Mouse (Mus musculus) bone marrow, adult 2 months (tissue): ENCODE data around the gene Olfr906. TPM values are rescaled to one million over a fixed set of nuclear protein-coding genes. Genes with fewer than 3 reads are reported as not detected.

Experiments
- H3K27ac ChIP-seq: fragments of 200-500 bp; 2 replicates; pipeline ENCODE4 v1.5.1; 2012; ENCODE audit warnings: low read depth, mild to moderate bottlenecking, control low read depth, inconsistent platforms, low read length; ENCODE audit not compliant: control insufficient read depth, poor library complexity, insufficient read depth
- H3K4me1 ChIP-seq: fragments of 200-500 bp; 2 replicates; pipeline ENCODE4 v1.6.1; 2011; ENCODE audit warnings: low read length; ENCODE audit not compliant: control insufficient read depth, insufficient read depth
- H3K4me3 ChIP-seq: fragments of 200-500 bp; replicated peaks from 2 replicates; pipeline ENCODE3; 2011; ENCODE audit warnings: mild to moderate bottlenecking, low read depth, low read length, control low read depth; ENCODE audit not compliant: control insufficient read depth
- CTCF ChIP-seq: fragments of 200-500 bp; IDR thresholded peaks from 2 replicates; pipeline ENCODE4 v1.5.1; 2011; ENCODE audit warnings: low read length, control low read depth; ENCODE audit not compliant: control insufficient read depth, insufficient read depth
- POLR2A ChIP-seq: fragments of 200-500 bp; IDR thresholded peaks from 2 replicates; pipeline ENCODE4 v1.6.1; 2011; ENCODE audit warnings: low read depth, mild to moderate bottlenecking, control low read depth, low read length, borderline replicate concordance; ENCODE audit not compliant: control insufficient read depth
- WGBS: fragments of 180-500 bp; shearing (Covaris S2); methylation state at CpG from one replicate; pipeline ENCODE4 v1.1.7; 2018; 5-methylcytosine and 5-hydroxymethylcytosine counted together
- polyA plus RNA-seq: library from polyadenylated mRNA; stranded (reverse); fragments of >200 nt; gene quantifications from 2 replicates; pipeline ENCODE4 v1.2.4, GENCODE M21; 2011; ENCODE audit warnings: low replicate concordance; ENCODE audit not compliant: missing spikeins, insufficient read depth, insufficient read length

Gene Olfr906
- polyA plus RNA-seq, result not detected in 2 replicates

- Histone ChIP-seq H3K4me3 (no peak within 1 kb of the TSS), H3K27ac (no peak within 1 kb of the TSS), H3K4me1 (no peaks in the 10 kb centered on the region)
- 49% methylated on average over 3 of the region's 3 CpGs for WGBS
- TF ChIP-seq POLR2A, result no peak
- no peak for TF ChIP-seq CTCF
Measured at GRCm38 (mm10) chr9:38486785-38487184, at the start of gene Olfr906. Gene Olfr906, plus strand, starts transcription at chr9:38487085.

GRCm38 (mm10) chr9:38447352-38447751 is 39.5 kb upstream of the Olfr906 start, which contains the start of gene Olfr902:
Gene Olfr902, plus strand, starts transcription at chr9:38447652.
- H3K4me1 ChIP-seq, result no peaks in the 10 kb centered on the region
- no peak within 1 kb of the TSS for H3K4me3 ChIP-seq
- no peak within 1 kb of the TSS for H3K27ac ChIP-seq
- 80% methylated on average over 5 of the region's 5 CpGs for WGBS
- TF ChIP-seq POLR2A, result no peak
- no peak for TF ChIP-seq CTCF

DNA sequence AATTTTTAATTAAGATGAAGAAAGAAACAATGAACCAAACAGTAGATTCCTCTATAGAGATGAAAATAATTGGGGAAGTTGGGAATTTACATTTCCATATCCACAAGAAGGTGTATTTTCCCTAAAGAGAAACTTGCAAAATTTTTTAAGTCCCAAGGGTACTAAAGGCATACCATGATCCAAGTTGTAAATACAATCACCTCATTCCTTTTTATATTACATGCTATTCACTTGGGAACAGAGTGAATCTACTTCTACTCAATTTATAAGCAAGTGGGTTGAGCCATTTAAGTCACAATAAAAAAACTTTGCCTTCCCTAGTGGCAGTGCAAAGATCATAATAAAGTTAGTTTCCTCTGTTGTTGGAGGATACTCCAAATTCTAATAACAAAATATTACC is 24.0 kb upstream of the Olfr906 start, which contains the start of gene Olfr904:
Gene Olfr904 (plus strand): TSS at position 301 of the 400 bp plus-strand sequence.
- no peak for TF ChIP-seq POLR2A
- no peak for TF ChIP-seq CTCF
- Histone ChIP-seq H3K27ac (no peak within 1 kb of the TSS), H3K4me3 (no peak within 1 kb of the TSS), H3K4me1 (no peaks in the 10 kb centered on the region)

DNA sequence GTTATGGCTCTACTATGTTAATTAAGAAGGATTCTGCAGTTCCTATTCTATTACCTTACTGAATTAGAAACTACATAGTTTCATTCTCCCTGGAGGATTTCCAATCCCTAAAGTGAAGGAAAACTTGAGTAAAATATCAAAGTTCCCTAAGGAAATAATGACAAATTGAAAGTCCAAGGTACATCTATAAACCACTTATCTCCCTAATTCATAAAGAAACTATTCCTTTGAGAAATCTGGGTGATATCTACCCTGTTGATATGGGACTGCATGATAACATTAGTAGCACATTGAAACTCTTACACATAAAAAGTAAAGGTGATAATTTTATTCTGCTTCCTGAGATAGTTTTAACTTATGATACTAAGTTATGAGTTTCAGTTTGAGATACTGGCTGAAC is 16.1 kb upstream of the Olfr906 start, which contains the start of gene Olfr905:
Gene Olfr905 (plus strand): TSS at position 301 of the 400 bp plus-strand sequence.
- TF ChIP-seq POLR2A (no peak), CTCF (no peak)
- H3K4me3 ChIP-seq, result no peak within 1 kb of the TSS
- H3K4me1 ChIP-seq, result no peaks in the 10 kb centered on the region
- H3K27ac ChIP-seq, result no peak within 1 kb of the TSS

GRCm38 (mm10) chr9:38495501-38495900 is 8.6 kb downstream of the Olfr906 start, which contains the start of gene Olfr907:
Gene Olfr907, plus strand, starts transcription at chr9:38495801.
- H3K4me1 ChIP-seq, result no peaks in the 10 kb centered on the region
- WGBS, result 67% methylated on average over 2 of the region's 2 CpGs
- no peak within 1 kb of the TSS for H3K27ac ChIP-seq
- TF ChIP-seq POLR2A (no peak), CTCF (no peak)
- no peak within 1 kb of the TSS for H3K4me3 ChIP-seq

GRCm38 (mm10) chr9:38512353-38512752 is 25.5 kb downstream of the Olfr906 start:
- WGBS, result 55% methylated on average over 2 of the region's 2 CpGs
- no peak for TF ChIP-seq POLR2A
- TF ChIP-seq CTCF, result no peak
- H3K27ac ChIP-seq, result no peak overlapping the region
- no peaks in the 10 kb centered on the region for H3K4me1 ChIP-seq
- H3K4me3 ChIP-seq, result no peak overlapping the region

GRCm38 (mm10) chr9:38521280-38521679 is 34.4 kb downstream of the Olfr906 start, which contains the start of gene Olfr911-ps1:
Gene Olfr911-ps1, plus strand, starts transcription at chr9:38521580.
- no peaks in the 10 kb centered on the region for H3K4me1 ChIP-seq
- H3K27ac ChIP-seq, result no peak within 1 kb of the TSS
- 65% methylated on average over 1 of the region's 1 CpGs for WGBS
- H3K4me3 ChIP-seq, result no peak within 1 kb of the TSS
- TF ChIP-seq POLR2A (no peak), CTCF (no peak)

- Histone ChIP-seq H3K4me1 (no peaks in the 10 kb centered on the region), H3K4me3 (no peak within 1 kb of the TSS), H3K27ac (no peak within 1 kb of the TSS)
- 79% methylated on average over 2 of the region's 2 CpGs for WGBS
- TF ChIP-seq CTCF (no peak), POLR2A (no peak)
Measured at GRCm38 (mm10) chr9:38537549-38537948, 50.7 kb downstream of the Olfr906 start, which contains the start of gene Olfr910. Gene Olfr910, plus strand, starts transcription at chr9:38537849.

Other genes with a start within 250 kb of the Olfr906 start
- not detected in 2 replicates for gene Olfr143, start 234.3 kb upstream of the Olfr906 start, polyA plus RNA-seq
- gene Olfr895, start 219.2 kb upstream of the Olfr906 start, polyA plus RNA-seq, result not detected in 2 replicates
- gene Olfr896-ps1, start 196.0 kb upstream of the Olfr906 start, polyA plus RNA-seq, result not detected in 2 replicates
- gene Olfr25, start 158.0 kb upstream of the Olfr906 start, polyA plus RNA-seq, result not detected in 2 replicates
- gene Olfr898, start 138.7 kb upstream of the Olfr906 start, polyA plus RNA-seq, result not detected in 2 replicates
- not detected in 2 replicates for gene Olfr250, start 120.2 kb upstream of the Olfr906 start, polyA plus RNA-seq
- gene Olfr251, start 110.0 kb upstream of the Olfr906 start, polyA plus RNA-seq, result not detected in 2 replicates
- gene Olfr147, start 85.4 kb upstream of the Olfr906 start, polyA plus RNA-seq, result not detected in 2 replicates
- gene Olfr901, start 57.6 kb upstream of the Olfr906 start, polyA plus RNA-seq, result not detected in 2 replicates
- not detected in 2 replicates for gene Olfr902, start 39.4 kb upstream of the Olfr906 start, polyA plus RNA-seq
- not detected in 2 replicates for gene Olfr904, start 23.9 kb upstream of the Olfr906 start, polyA plus RNA-seq
- 0.72 and 2.0 TPM in 2 replicates for gene Olfr905, start 16.0 kb upstream of the Olfr906 start, polyA plus RNA-seq
- 0.70 TPM in 1 of 2 replicates, not detected in the other for gene Olfr907, start 8.7 kb downstream of the Olfr906 start, polyA plus RNA-seq
- gene Olfr911-ps1, start 34.5 kb downstream of the Olfr906 start, polyA plus RNA-seq, result 0.55 TPM in 1 of 2 replicates, not detected in the other
- gene Olfr910, start 50.8 kb downstream of the Olfr906 start, polyA plus RNA-seq, result not detected in 2 replicates
- 0.23 TPM in 1 of 2 replicates, not detected in the other for gene Olfr912, start 93.1 kb downstream of the Olfr906 start, polyA plus RNA-seq
- not detected in 2 replicates for gene Olfr913, start 105.7 kb downstream of the Olfr906 start, polyA plus RNA-seq
- 1.0 TPM in 1 of 2 replicates, not detected in the other for gene Olfr914, start 118.0 kb downstream of the Olfr906 start, polyA plus RNA-seq
- not detected in 2 replicates for gene Olfr916, start 172.8 kb downstream of the Olfr906 start, polyA plus RNA-seq
- not detected in 2 replicates for gene Olfr917, start 178.8 kb downstream of the Olfr906 start, polyA plus RNA-seq
- gene Olfr918, start 187.5 kb downstream of the Olfr906 start, polyA plus RNA-seq, result not detected in 2 replicates
- not detected in 2 replicates for gene Olfr919, start 216.6 kb downstream of the Olfr906 start, polyA plus RNA-seq
- gene Vwa5a, start 231.2 kb downstream of the Olfr906 start, polyA plus RNA-seq, result 6.4 and 8.9 TPM in 2 replicates